Mouse (Mus musculus): ENCODE measurements at regions not wholly inside any gene's neighbourhood (a gene's known extent, or its start where the extent isn't known, plus 50 kb on each side); places are given as distances from the start of the nearest gene placed in this dataset.
A peak's percentile ranks its signal among the peaks of the same experiment; 100 is the strongest.

- no peak for DNase-seq
Observed at GRCm38 (mm10) chr1:89392711-89393110, 61.9 kb upstream of the Agap1 start.

- peak; percentile 31 to 59 for DNase-seq
Observed at GRCm38 (mm10) chr1:89394471-89394870, 60.1 kb upstream of the Agap1 start.

GRCm38 (mm10) chr1:89400734-89401202, 53.8 kb upstream of the Agap1 start:
- peak in 1 of 2 experiments; percentile 34 for DNase-seq

GRCm38 (mm10) chr1:89402513-89403210, 51.9 kb upstream of the Agap1 start:
- DNase-seq = peak; percentile 25 to 60

- DNase-seq = no peak
Observed at GRCm38 (mm10) chr1:89403551-89404050, 51.0 kb upstream of the Agap1 start.
